Mouse (Mus musculus): ENCODE results near the gene Aanat. TPM values are rescaled to one million over a fixed set of nuclear protein-coding genes. Genes with fewer than 3 reads are reported as not detected.
"Not testable (repeated sequence)": the region's sequence is repeated elsewhere in the genome, so short reads cannot be mapped to it uniquely, and the experiment has no call there.

The Aanat gene
- polyA plus RNA-seq, 1 experiment from 2014 or later, result not detected

GRCm38 (mm10) chr11:116611168-116611567, 24.9 kb downstream of the Aanat start:
- H3K27ac ChIP-seq (ENCODE audit: low read length), result 0 out of 2 replicates have a peak overlapping the region, but pooled peaks have one; percentile 22
- peaks cover 43% of the 10 kb centered on the region for H3K4me1 ChIP-seq (ENCODE audit: control insufficient read depth, low read depth, low read length)
- not testable (repeated sequence) for H3K9ac ChIP-seq (ENCODE audit: low read depth, low read length); H3K4me2 ChIP-seq (ENCODE audit: low read depth, low read length); H3K36me3 ChIP-seq (ENCODE audit: control insufficient read depth, insufficient read depth); H3K9me3 ChIP-seq (replicated peaks; ENCODE audit: control insufficient read depth, low read length); H3K4me3 ChIP-seq (ENCODE audit: low read depth, low read length); H3K27me3 ChIP-seq (ENCODE audit: control insufficient read depth, insufficient read depth, low read depth, low read length); ATAC-seq (ENCODE audit: low read depth)
- WGBS (ENCODE audit: insufficient replicate concordance), result 66% methylated on average over 8 of the region's 9 CpGs

GRCm38 (mm10) chr11:116611883-116612282, 25.7 kb downstream of the Aanat start:
- H3K9ac ChIP-seq (ENCODE audit: low read depth, low read length), result no peak overlapping the region

GRCm38 (mm10) chr11:116612554-116612953, 26.3 kb downstream of the Aanat start:
- Histone ChIP-seq H3K27ac (ENCODE audit: low read length) (peak overlapping the region; percentile 48; the same call in 1 of the 2 replicates), H3K9me3 (replicated peaks; ENCODE audit: control insufficient read depth, low read length) (no peaks in the 10 kb centered on the region), H3K4me3 (ENCODE audit: low read depth, low read length) (no peak overlapping the region), H3K9ac (ENCODE audit: low read depth, low read length) (peak overlapping the region; percentile 10; the same call in 1 of the 2 replicates), H3K27me3 (ENCODE audit: control insufficient read depth, insufficient read depth, low read depth, low read length) (no peaks in the 10 kb centered on the region), H3K36me3 (ENCODE audit: control insufficient read depth, insufficient read depth) (peaks cover 6% of the 10 kb centered on the region; the same call in 1 of the 2 replicates), H3K4me2 (ENCODE audit: low read depth, low read length) (no peak overlapping the region), H3K4me1 (ENCODE audit: control insufficient read depth, low read depth, low read length) (peaks cover 57% of the 10 kb centered on the region)
- peak; percentile 19 for ATAC-seq (ENCODE audit: low read depth)
- WGBS (ENCODE audit: insufficient replicate concordance), result 63% methylated on average over 1 of the region's 1 CpGs

More at GRCm38 (mm10) chr11:116611883-116612282, 25.7 kb downstream of the Aanat start:
- Histone ChIP-seq H3K27ac (ENCODE audit: low read length) (no peak overlapping the region; the same call in 1 of the 2 replicates), H3K27me3 (ENCODE audit: control insufficient read depth, insufficient read depth, low read depth, low read length) (no peaks in the 10 kb centered on the region), H3K4me3 (ENCODE audit: low read depth, low read length) (no peak overlapping the region), H3K4me2 (ENCODE audit: low read depth, low read length) (no peak overlapping the region), H3K36me3 (ENCODE audit: control insufficient read depth, insufficient read depth) (peaks cover 6% of the 10 kb centered on the region), H3K9me3 (replicated peaks; ENCODE audit: control insufficient read depth, low read length) (no peaks in the 10 kb centered on the region), H3K4me1 (ENCODE audit: control insufficient read depth, low read depth, low read length) (peaks cover 50% of the 10 kb centered on the region)
- ATAC-seq (ENCODE audit: low read depth), result no peak
- WGBS (ENCODE audit: insufficient replicate concordance), result 66% methylated on average over 9 of the region's 9 CpGs

GRCm38 (mm10) chr11:116613234-116613633, 27.0 kb downstream of the Aanat start:
- H3K9ac ChIP-seq (ENCODE audit: low read depth, low read length), result no peak overlapping the region; the same call in 1 of the 2 replicates
- no peaks in the 10 kb centered on the region for H3K27me3 ChIP-seq (ENCODE audit: control insufficient read depth, insufficient read depth, low read depth, low read length)
- H3K9me3 ChIP-seq (replicated peaks; ENCODE audit: control insufficient read depth, low read length), result no peaks in the 10 kb centered on the region
- no peak overlapping the region for H3K4me3 ChIP-seq (ENCODE audit: low read depth, low read length)
- WGBS (ENCODE audit: insufficient replicate concordance), result 88% methylated on average over 6 of the region's 6 CpGs
- no peak for ATAC-seq (ENCODE audit: low read depth)
- H3K4me2 ChIP-seq (ENCODE audit: low read depth, low read length), result no peak overlapping the region
- peaks cover 63% of the 10 kb centered on the region for H3K4me1 ChIP-seq (ENCODE audit: control insufficient read depth, low read depth, low read length)
- 0 out of 2 replicates have a peak overlapping the region, but pooled peaks have one; percentile 48 for H3K27ac ChIP-seq (ENCODE audit: low read length)
- no peaks in the 10 kb centered on the region; the same call in 1 of the 2 replicates for H3K36me3 ChIP-seq (ENCODE audit: control insufficient read depth, insufficient read depth)

- WGBS (ENCODE audit: insufficient replicate concordance), result 4% methylated on average over 15 of the region's 15 CpGs
- peak; percentile 74 for ATAC-seq (ENCODE audit: low read depth)
- Histone ChIP-seq H3K4me3 (ENCODE audit: low read depth, low read length) (peak overlapping the region; percentile 57), H3K4me2 (ENCODE audit: low read depth, low read length) (peak overlapping the region; percentile 80), H3K36me3 (ENCODE audit: control insufficient read depth, insufficient read depth) (no peaks in the 10 kb centered on the region), H3K27me3 (ENCODE audit: control insufficient read depth, insufficient read depth, low read depth, low read length) (no peaks in the 10 kb centered on the region), H3K9ac (ENCODE audit: low read depth, low read length) (peak overlapping the region; percentile 62), H3K27ac (ENCODE audit: low read length) (peak overlapping the region; percentile 96), H3K9me3 (replicated peaks; ENCODE audit: control insufficient read depth, low read length) (no peaks in the 10 kb centered on the region), H3K4me1 (ENCODE audit: control insufficient read depth, low read depth, low read length) (peaks cover 90% of the 10 kb centered on the region)
Observed at GRCm38 (mm10) chr11:116615735-116616437, 29.7 kb downstream of the Aanat start.

- H3K36me3 ChIP-seq (ENCODE audit: control insufficient read depth, insufficient read depth), result no peaks in the 10 kb centered on the region
- WGBS (ENCODE audit: insufficient replicate concordance), result 34% methylated on average over 10 of the region's 10 CpGs
- H3K9me3 ChIP-seq (replicated peaks; ENCODE audit: control insufficient read depth, low read length), result no peaks in the 10 kb centered on the region
- no peak for ATAC-seq (ENCODE audit: low read depth)
- H3K9ac ChIP-seq (ENCODE audit: low read depth, low read length), result peak overlapping the region; percentile 62
- peak overlapping the region; percentile 57 for H3K4me3 ChIP-seq (ENCODE audit: low read depth, low read length)
- peak overlapping the region; percentile 80 for H3K4me2 ChIP-seq (ENCODE audit: low read depth, low read length)
- H3K27me3 ChIP-seq (ENCODE audit: control insufficient read depth, insufficient read depth, low read depth, low read length), result no peaks in the 10 kb centered on the region
- H3K4me1 ChIP-seq (ENCODE audit: control insufficient read depth, low read depth, low read length), result peaks cover 97% of the 10 kb centered on the region
- peak overlapping the region; percentile 96 for H3K27ac ChIP-seq (ENCODE audit: low read length)
Observed at GRCm38 (mm10) chr11:116616438-116617118, 30.3 kb downstream of the Aanat start.

GRCm38 (mm10) chr11:116617641-116618040, 31.4 kb downstream of the Aanat start:
- H3K9me3 ChIP-seq (replicated peaks; ENCODE audit: control insufficient read depth, low read length), result no peaks in the 10 kb centered on the region
- 67% methylated on average over 7 of the region's 7 CpGs for WGBS (ENCODE audit: insufficient replicate concordance)
- ATAC-seq (ENCODE audit: low read depth), result no peak
- 0 out of 2 replicates have a peak overlapping the region, but pooled peaks have one; percentile 35 for H3K9ac ChIP-seq (ENCODE audit: low read depth, low read length)
- H3K36me3 ChIP-seq (ENCODE audit: control insufficient read depth, insufficient read depth), result no peaks in the 10 kb centered on the region
- no peaks in the 10 kb centered on the region for H3K27me3 ChIP-seq (ENCODE audit: control insufficient read depth, insufficient read depth, low read depth, low read length)
- peak overlapping the region; percentile 5; the same call in 1 of the 2 replicates for H3K27ac ChIP-seq (ENCODE audit: low read length)
- H3K4me2 ChIP-seq (ENCODE audit: low read depth, low read length), result no peak overlapping the region
- no peak overlapping the region for H3K4me3 ChIP-seq (ENCODE audit: low read depth, low read length)
- peaks cover 99% of the 10 kb centered on the region for H3K4me1 ChIP-seq (ENCODE audit: control insufficient read depth, low read depth, low read length)

GRCm38 (mm10) chr11:116618666-116619065, 32.4 kb downstream of the Aanat start:
- Histone ChIP-seq H3K27ac (ENCODE audit: low read length) (peak overlapping the region; percentile 5), H3K36me3 (ENCODE audit: control insufficient read depth, insufficient read depth) (no peaks in the 10 kb centered on the region), H3K9me3 (replicated peaks; ENCODE audit: control insufficient read depth, low read length) (no peaks in the 10 kb centered on the region), H3K27me3 (ENCODE audit: control insufficient read depth, insufficient read depth, low read depth, low read length) (no peaks in the 10 kb centered on the region), H3K4me2 (ENCODE audit: low read depth, low read length) (no peak overlapping the region), H3K9ac (ENCODE audit: low read depth, low read length) (peak overlapping the region; percentile 72; the same call in 1 of the 2 replicates), H3K4me1 (ENCODE audit: control insufficient read depth, low read depth, low read length) (peaks cover 99% of the 10 kb centered on the region), H3K4me3 (ENCODE audit: low read depth, low read length) (no peak overlapping the region)
- ATAC-seq (ENCODE audit: low read depth), result no peak
- WGBS (ENCODE audit: insufficient replicate concordance), result 64% methylated on average over 7 of the region's 7 CpGs

All from liver, embryonic 16.5 days (tissue).